Mouse (Mus musculus): ENCODE measurements around the gene Pou4f1. TPM values are rescaled to one million over a fixed set of nuclear protein-coding genes. Genes with fewer than 3 reads are reported as not detected.

Pou4f1 gene
- polyA plus RNA-seq, 1 experiment from 2014 or later, result 0.64 TPM

GRCm38 (mm10) chr14:104466557-104466956 lies 1.2 kb downstream of the Pou4f1 start:
- under 1% methylated on average over 35 of the region's 43 CpGs for WGBS
- Histone ChIP-seq H3K4me1 (ENCODE audit: control insufficient read depth, insufficient read depth, low read length) (peaks cover 11% of the 10 kb centered on the region), H3K27ac (ENCODE audit: low read depth, low read length) (no peak overlapping the region), H3K9me3 (ENCODE audit: control insufficient read depth, low read length) (no peaks in the 10 kb centered on the region), H3K27me3 (ENCODE audit: control insufficient read depth, insufficient read depth, low read length) (peaks cover 90% of the 10 kb centered on the region), H3K9ac (ENCODE audit: low read depth, low read length) (no peak overlapping the region), H3K4me2 (replicated peaks; ENCODE audit: low read depth, low read length) (peak overlapping the region; percentile 36; the same call in 1 of the 2 replicates), H3K4me3 (ENCODE audit: low read length) (peak overlapping the region; percentile 24), H3K36me3 (ENCODE audit: control insufficient read depth, insufficient read depth, low read length) (no peaks in the 10 kb centered on the region)
- ATAC-seq (ENCODE audit: low FRiP score, low TSS enrichment), result no peak

- H3K9ac ChIP-seq (ENCODE audit: low read depth, low read length), result no peak overlapping the region
- H3K4me3 ChIP-seq (ENCODE audit: low read length), result peak overlapping the region; percentile 24
- no peak overlapping the region for H3K27ac ChIP-seq (ENCODE audit: low read depth, low read length)
- under 1% methylated on average over 64 of the region's 64 CpGs for WGBS
- H3K4me2 ChIP-seq (replicated peaks; ENCODE audit: low read depth, low read length), result peak overlapping the region; percentile 36
- ATAC-seq (ENCODE audit: low FRiP score, low TSS enrichment), result no peak
- no peaks in the 10 kb centered on the region for H3K36me3 ChIP-seq (ENCODE audit: control insufficient read depth, insufficient read depth, low read length)
- H3K9me3 ChIP-seq (ENCODE audit: control insufficient read depth, low read length), result no peaks in the 10 kb centered on the region
- H3K27me3 ChIP-seq (ENCODE audit: control insufficient read depth, insufficient read depth, low read length), result peaks cover 90% of the 10 kb centered on the region
- peaks cover 14% of the 10 kb centered on the region for H3K4me1 ChIP-seq (ENCODE audit: control insufficient read depth, insufficient read depth, low read length)
These were observed 2.1 kb downstream of the Pou4f1 start for GRCm38 (mm10) chr14:104465483-104466235.

GRCm38 (mm10) chr14:104464841-104465240 lies 3.0 kb downstream of the Pou4f1 start:
- Histone ChIP-seq H3K4me1 (ENCODE audit: control insufficient read depth, insufficient read depth, low read length) (peaks cover 19% of the 10 kb centered on the region), H3K27ac (ENCODE audit: low read depth, low read length) (no peak overlapping the region), H3K36me3 (ENCODE audit: control insufficient read depth, insufficient read depth, low read length) (no peaks in the 10 kb centered on the region), H3K4me3 (ENCODE audit: low read length) (no peak overlapping the region), H3K27me3 (ENCODE audit: control insufficient read depth, insufficient read depth, low read length) (peaks cover 90% of the 10 kb centered on the region), H3K9ac (ENCODE audit: low read depth, low read length) (no peak overlapping the region), H3K9me3 (ENCODE audit: control insufficient read depth, low read length) (no peaks in the 10 kb centered on the region), H3K4me2 (replicated peaks; ENCODE audit: low read depth, low read length) (no peak overlapping the region)
- no peak for ATAC-seq (ENCODE audit: low FRiP score, low TSS enrichment)
- WGBS, result 2% methylated on average over 5 of the region's 5 CpGs

- WGBS, result 2% methylated on average over 5 of the region's 5 CpGs
- no peak overlapping the region for H3K27ac ChIP-seq (ENCODE audit: low read depth, low read length)
- ATAC-seq (ENCODE audit: low FRiP score, low TSS enrichment), result no peak
- no peak overlapping the region for H3K4me2 ChIP-seq (replicated peaks; ENCODE audit: low read depth, low read length)
- peaks cover 90% of the 10 kb centered on the region for H3K27me3 ChIP-seq (ENCODE audit: control insufficient read depth, insufficient read depth, low read length)
- H3K36me3 ChIP-seq (ENCODE audit: control insufficient read depth, insufficient read depth, low read length), result no peaks in the 10 kb centered on the region
- no peaks in the 10 kb centered on the region for H3K9me3 ChIP-seq (ENCODE audit: control insufficient read depth, low read length)
- peaks cover 19% of the 10 kb centered on the region for H3K4me1 ChIP-seq (ENCODE audit: control insufficient read depth, insufficient read depth, low read length)
- no peak overlapping the region for H3K9ac ChIP-seq (ENCODE audit: low read depth, low read length)
- no peak overlapping the region for H3K4me3 ChIP-seq (ENCODE audit: low read length)
These were observed 4.1 kb downstream of the Pou4f1 start for GRCm38 (mm10) chr14:104463631-104464250.

GRCm38 (mm10) chr14:104461286-104462240 lies 6.2 kb downstream of the Pou4f1 start:
- no peak overlapping the region for H3K4me3 ChIP-seq (ENCODE audit: low read length)
- no peak overlapping the region for H3K27ac ChIP-seq (ENCODE audit: low read depth, low read length)
- H3K9me3 ChIP-seq (ENCODE audit: control insufficient read depth, low read length), result no peaks in the 10 kb centered on the region
- under 1% methylated on average over 10 of the region's 10 CpGs for WGBS
- H3K4me2 ChIP-seq (replicated peaks; ENCODE audit: low read depth, low read length), result no peak overlapping the region
- H3K27me3 ChIP-seq (ENCODE audit: control insufficient read depth, insufficient read depth, low read length), result peaks cover 87% of the 10 kb centered on the region
- no peaks in the 10 kb centered on the region for H3K36me3 ChIP-seq (ENCODE audit: control insufficient read depth, insufficient read depth, low read length)
- ATAC-seq (ENCODE audit: low FRiP score, low TSS enrichment), result no peak
- peaks cover 8% of the 10 kb centered on the region for H3K4me1 ChIP-seq (ENCODE audit: control insufficient read depth, insufficient read depth, low read length)
- H3K9ac ChIP-seq (ENCODE audit: low read depth, low read length), result no peak overlapping the region

GRCm38 (mm10) chr14:104460325-104461285 lies 7.2 kb downstream of the Pou4f1 start:
- Histone ChIP-seq H3K4me2 (replicated peaks; ENCODE audit: low read depth, low read length) (peak overlapping the region; percentile 33), H3K4me3 (ENCODE audit: low read length) (peak overlapping the region; percentile 12), H3K9ac (ENCODE audit: low read depth, low read length) (no peak overlapping the region), H3K27me3 (ENCODE audit: control insufficient read depth, insufficient read depth, low read length) (peaks cover 81% of the 10 kb centered on the region), H3K27ac (ENCODE audit: low read depth, low read length) (no peak overlapping the region), H3K4me1 (ENCODE audit: control insufficient read depth, insufficient read depth, low read length) (peaks cover 8% of the 10 kb centered on the region), H3K9me3 (ENCODE audit: control insufficient read depth, low read length) (no peaks in the 10 kb centered on the region), H3K36me3 (ENCODE audit: control insufficient read depth, insufficient read depth, low read length) (no peaks in the 10 kb centered on the region)
- peak; percentile 88 for ATAC-seq (ENCODE audit: low FRiP score, low TSS enrichment)
- WGBS, result under 1% methylated on average over 58 of the region's 59 CpGs

GRCm38 (mm10) chr14:104459513-104460111 lies 8.2 kb downstream of the Pou4f1 start:
- peaks cover 81% of the 10 kb centered on the region for H3K27me3 ChIP-seq (ENCODE audit: control insufficient read depth, insufficient read depth, low read length)
- H3K4me2 ChIP-seq (replicated peaks; ENCODE audit: low read depth, low read length), result no peak overlapping the region
- no peaks in the 10 kb centered on the region for H3K9me3 ChIP-seq (ENCODE audit: control insufficient read depth, low read length)
- no peaks in the 10 kb centered on the region for H3K36me3 ChIP-seq (ENCODE audit: control insufficient read depth, insufficient read depth, low read length)
- ATAC-seq (ENCODE audit: low FRiP score, low TSS enrichment), result no peak
- no peak overlapping the region for H3K27ac ChIP-seq (ENCODE audit: low read depth, low read length)
- under 1% methylated on average over 25 of the region's 25 CpGs for WGBS
- no peak overlapping the region for H3K9ac ChIP-seq (ENCODE audit: low read depth, low read length)
- H3K4me1 ChIP-seq (ENCODE audit: control insufficient read depth, insufficient read depth, low read length), result peaks cover 8% of the 10 kb centered on the region
- H3K4me3 ChIP-seq (ENCODE audit: low read length), result no peak overlapping the region

All from kidney, embryonic 14.5 days (tissue).